Mouse (Mus musculus): ENCODE results near the gene Masp1.

- TF ChIP-seq EP300 (IDR thresholded peaks at IDR 0.05) (no peak), CTCF (IDR thresholded peaks at IDR 0.05) (no peak)
Measured at GRCm38 (mm10) chr16:23458906-23459588, 61.6 kb downstream of the Masp1 start.
